Mouse (Mus musculus): ENCODE measurements around the gene Vmn1r41. TPM values are rescaled to one million over a fixed set of nuclear protein-coding genes. Genes with fewer than 3 reads are reported as not detected.

Vmn1r41 gene
- not detected for total RNA-seq (2023)

GRCm38 (mm10) chr6:89740466-89740865, at the start of gene Vmn1r41:
Vmn1r41 (plus strand) TSS chr6:89740766.

GRCm38 (mm10) chr6:89707240-89707639, 33.3 kb upstream of the Vmn1r41 start, which contains the start of gene Vmn1r40:
Vmn1r40 (plus strand) TSS chr6:89707540.

Other genes starting within 250 kb of the Vmn1r41 start
- gene Chchd6, start 145.1 kb upstream of the Vmn1r41 start, total RNA-seq (2023): 1 to 10 TPM; 2.6 to 3.7 TPM
- gene Txnrd3, start 96.8 kb upstream of the Vmn1r41 start, total RNA-seq (2023): 1 to 10 TPM in 1 of 2 experiments, under 1 TPM in 1; 0.79 to 1.5 TPM
- not detected for gene Vmn1r40, start 33.2 kb upstream of the Vmn1r41 start, total RNA-seq (2023)
- gene Vmn1r42, start 135.6 kb downstream of the Vmn1r41 start, total RNA-seq (2023): not detected
- gene Vmn1r43, start 135.6 kb downstream of the Vmn1r41 start, total RNA-seq (2023): not detected
- gene Vmn1r44, start 142.9 kb downstream of the Vmn1r41 start, total RNA-seq (2023): not detected
- not detected for gene Vmn1r45, start 199.8 kb downstream of the Vmn1r41 start, total RNA-seq (2023)
- gene Vmn1r46, start 228.5 kb downstream of the Vmn1r41 start, total RNA-seq (2023): not detected

Measured in neutrophil, adult 83 days (primary cell).